Mouse (Mus musculus) stomach, embryonic 16.5 days (tissue): ENCODE measurements at regions not wholly inside any gene's neighbourhood (a gene's known extent, or its start where the extent isn't known, plus 50 kb on each side); places are given as distances from the start of the nearest gene placed in this dataset.

Source experiments
- ATAC-seq: fragments of 200-750 bp; cut with Nextera tagmentation; 2 replicates; pipeline ENCODE4 v1.8.0; 2017; ENCODE audit warnings: moderate number of reproducible peaks, moderate TSS enrichment; ENCODE audit not compliant: insufficient read depth, low FRiP score
- H3K27ac ChIP-seq: fragments of 300-500 bp; sonication (generic); 2 replicates; pipeline ENCODE4 v1.5.1; 2014; ENCODE audit warnings: low read length
- H3K27me3 ChIP-seq: fragments of 300-500 bp; sonication (generic); 2 replicates; pipeline ENCODE4 v1.6.1; 2014; ENCODE audit warnings: low read length, control low read depth, mixed read lengths; ENCODE audit not compliant: control insufficient read depth, insufficient read depth
- H3K36me3 ChIP-seq: fragments of 300-500 bp; sonication (generic); 2 replicates; pipeline ENCODE4 v1.6.1; 2014; ENCODE audit warnings: low read length; ENCODE audit not compliant: control insufficient read depth, insufficient read depth
- H3K4me1 ChIP-seq: fragments of 300-500 bp; sonication (generic); 2 replicates; pipeline ENCODE4 v1.6.1; 2014; ENCODE audit warnings: low read length, control low read depth, mixed read lengths; ENCODE audit not compliant: control insufficient read depth, insufficient read depth
- H3K4me2 ChIP-seq: fragments of 300-500 bp; sonication (generic); 2 replicates; pipeline ENCODE4 v1.6.1; 2014; ENCODE audit warnings: low read depth, low read length, mixed read lengths
- H3K4me3 ChIP-seq: fragments of 300-500 bp; sonication (generic); replicated peaks from 2 replicates; pipeline ENCODE4 v1.5.1; 2014; ENCODE audit warnings: mild to moderate bottlenecking, low read length
- H3K9ac ChIP-seq: fragments of 300-500 bp; sonication (generic); 2 replicates; pipeline ENCODE4 v1.6.1; 2014; ENCODE audit warnings: low read length
- H3K9me3 ChIP-seq: fragments of 300-500 bp; sonication (generic); replicated peaks from 2 replicates; pipeline ENCODE4 v1.6.1; 2016; ENCODE audit warnings: low read length, control low read depth; ENCODE audit not compliant: control insufficient read depth
- WGBS: fragments of 180-500 bp; shearing (Covaris S2); extraction: QIAGEN DNeasy Blood & Tissue Kit; methylation state at CpG from one replicate; pipeline ENCODE4 v1.1.7; 2014; 5-methylcytosine and 5-hydroxymethylcytosine counted together

DNA sequence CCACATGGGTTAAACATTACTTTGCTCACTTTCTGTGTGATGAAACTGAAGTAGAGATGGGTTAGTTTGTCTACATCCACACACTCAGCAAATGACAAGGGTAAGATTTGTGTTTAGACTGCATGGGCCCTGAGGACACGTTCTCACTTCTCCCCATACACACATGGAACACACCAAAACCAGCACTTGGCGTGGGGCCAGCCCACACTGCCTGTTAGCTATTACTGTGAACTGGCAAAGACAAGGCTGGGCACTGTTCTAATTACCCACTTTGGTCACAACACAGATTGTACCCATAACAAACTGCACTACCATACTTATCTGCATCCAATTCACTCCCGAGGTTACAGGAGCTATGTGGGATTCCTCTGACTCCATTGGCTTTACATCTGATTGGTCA is 430.4 kb downstream of the Etnk1 start:
- no peak overlapping the region for H3K4me2 ChIP-seq
- 81% methylated on average over 3 of the region's 3 CpGs for WGBS
- H3K4me1 ChIP-seq = no peaks in the 10 kb centered on the region
- H3K9ac ChIP-seq = no peak overlapping the region
- ATAC-seq = no peak
- no peaks in the 10 kb centered on the region for H3K27me3 ChIP-seq
- no peaks in the 10 kb centered on the region for H3K36me3 ChIP-seq
- H3K27ac ChIP-seq = no peak overlapping the region
- no peaks in the 10 kb centered on the region for H3K9me3 ChIP-seq
- H3K4me3 ChIP-seq = no peak overlapping the region

DNA sequence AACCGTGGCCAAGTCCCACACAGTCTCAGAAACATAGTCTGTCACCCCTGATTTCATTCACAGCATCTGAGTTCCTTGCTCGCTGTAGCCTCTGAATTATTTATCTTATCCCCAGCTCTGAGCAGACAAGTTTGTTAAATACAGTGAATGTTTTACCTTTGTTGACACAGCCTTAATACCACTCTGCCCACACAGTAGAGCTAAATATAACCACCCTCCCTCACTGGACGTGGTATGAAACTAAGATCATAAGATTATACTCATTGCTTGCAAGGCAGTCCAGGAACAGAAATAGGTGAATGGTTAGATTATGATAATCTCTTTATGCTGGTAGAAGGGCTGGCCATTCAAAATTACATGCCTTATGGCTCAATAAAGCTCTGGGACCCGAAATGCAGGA is 431.9 kb downstream of the Etnk1 start:
- ATAC-seq = peak; percentile 90
- Histone ChIP-seq H3K4me3 (no peak overlapping the region), H3K27ac (peak overlapping the region; percentile 43), H3K9ac (no peak overlapping the region), H3K4me2 (no peak overlapping the region), H3K9me3 (no peaks in the 10 kb centered on the region), H3K27me3 (no peaks in the 10 kb centered on the region), H3K4me1 (no peaks in the 10 kb centered on the region), H3K36me3 (no peaks in the 10 kb centered on the region)
- WGBS = 36% methylated on average over 4 of the region's 4 CpGs

DNA sequence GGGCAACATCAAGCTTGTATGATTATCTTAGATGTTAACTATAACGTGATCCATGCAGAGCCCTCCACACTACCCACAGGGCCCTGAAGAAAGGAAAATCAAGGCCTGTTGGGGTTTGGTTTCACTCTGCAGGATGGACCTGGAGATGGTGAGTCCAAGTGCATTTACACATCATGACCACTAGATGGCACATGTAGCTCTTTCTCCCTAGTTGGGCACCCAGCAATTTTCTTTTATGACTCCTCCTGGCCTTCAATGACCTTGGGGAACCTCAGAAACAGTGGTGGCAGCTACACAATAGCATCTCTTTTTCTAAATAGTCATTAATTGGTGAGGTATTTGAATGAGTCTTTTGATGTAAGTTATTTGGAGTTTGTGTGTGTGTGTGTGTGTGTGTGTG is 442.1 kb downstream of the Etnk1 start:
- no peaks in the 10 kb centered on the region for H3K4me1 ChIP-seq
- H3K4me3 ChIP-seq = no peak overlapping the region
- WGBS = 90% methylated on average over 1 of the region's 1 CpGs
- H3K36me3 ChIP-seq = no peaks in the 10 kb centered on the region
- H3K9me3 ChIP-seq = no peaks in the 10 kb centered on the region
- H3K4me2 ChIP-seq = no peak overlapping the region
- H3K9ac ChIP-seq = no peak overlapping the region
- no peak overlapping the region for H3K27ac ChIP-seq
- no peaks in the 10 kb centered on the region for H3K27me3 ChIP-seq
- no peak for ATAC-seq

DNA sequence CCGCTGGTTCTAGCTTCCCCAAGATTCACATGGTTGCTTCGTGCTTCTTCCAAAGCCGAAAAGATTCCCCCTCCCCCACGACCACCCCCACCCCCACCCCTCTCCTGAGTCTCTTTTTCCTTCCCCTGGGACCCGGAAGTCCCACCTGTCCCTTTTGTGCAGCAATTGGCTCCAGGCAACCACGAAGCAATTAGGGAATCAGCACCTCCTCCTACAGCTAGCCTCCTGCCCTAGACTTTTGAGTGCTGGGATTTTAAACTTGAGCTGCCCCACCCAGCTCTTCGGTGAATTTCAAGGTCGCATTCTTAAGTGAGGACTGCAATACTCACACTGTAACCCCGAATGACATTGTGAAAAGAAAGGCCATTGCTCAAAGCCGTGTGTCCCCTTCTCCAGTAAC is 445.9 kb downstream of the Etnk1 start:
- Histone ChIP-seq H3K27me3 (no peaks in the 10 kb centered on the region), H3K9ac (no peak overlapping the region), H3K36me3 (no peaks in the 10 kb centered on the region), H3K27ac (no peak overlapping the region), H3K4me2 (no peak overlapping the region), H3K9me3 (no peaks in the 10 kb centered on the region), H3K4me3 (no peak overlapping the region), H3K4me1 (no peaks in the 10 kb centered on the region)
- WGBS = 74% methylated on average over 10 of the region's 10 CpGs
- no peak for ATAC-seq

DNA sequence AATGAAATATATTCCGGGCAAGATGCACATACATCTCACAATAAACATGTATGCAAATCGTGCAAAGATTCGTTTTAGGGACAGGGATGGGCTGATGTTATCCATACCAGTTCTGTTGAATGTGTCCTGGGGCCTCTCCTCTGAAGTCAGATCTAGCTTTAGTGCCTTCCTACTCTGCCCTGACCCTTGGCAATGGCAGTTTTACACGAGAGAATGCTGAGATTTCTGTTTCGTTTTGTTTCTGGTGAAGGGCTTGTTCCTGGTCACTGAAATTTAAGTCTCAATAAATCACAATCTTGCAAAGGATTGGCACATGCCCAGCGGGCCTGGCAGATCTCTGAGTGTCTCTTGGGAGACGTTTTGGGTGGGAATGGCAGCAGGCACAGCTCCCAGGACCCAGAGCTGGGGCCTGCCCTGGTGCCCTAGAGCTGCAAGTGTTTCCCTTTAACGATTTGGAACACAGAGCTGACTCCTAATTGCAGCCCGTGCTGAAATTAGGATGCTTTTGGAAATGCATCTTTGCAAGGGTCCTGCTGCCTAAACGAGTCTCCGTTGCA is 447.5 kb downstream of the Etnk1 start:
- ATAC-seq = no peak
- no peak overlapping the region for H3K4me3 ChIP-seq
- H3K9ac ChIP-seq = no peak overlapping the region
- no peak overlapping the region for H3K4me2 ChIP-seq
- H3K36me3 ChIP-seq = no peaks in the 10 kb centered on the region
- 67% methylated on average over 11 of the region's 11 CpGs for WGBS
- H3K4me1 ChIP-seq = no peaks in the 10 kb centered on the region
- H3K27ac ChIP-seq = no peak overlapping the region
- no peaks in the 10 kb centered on the region for H3K9me3 ChIP-seq
- H3K27me3 ChIP-seq = no peaks in the 10 kb centered on the region

DNA sequence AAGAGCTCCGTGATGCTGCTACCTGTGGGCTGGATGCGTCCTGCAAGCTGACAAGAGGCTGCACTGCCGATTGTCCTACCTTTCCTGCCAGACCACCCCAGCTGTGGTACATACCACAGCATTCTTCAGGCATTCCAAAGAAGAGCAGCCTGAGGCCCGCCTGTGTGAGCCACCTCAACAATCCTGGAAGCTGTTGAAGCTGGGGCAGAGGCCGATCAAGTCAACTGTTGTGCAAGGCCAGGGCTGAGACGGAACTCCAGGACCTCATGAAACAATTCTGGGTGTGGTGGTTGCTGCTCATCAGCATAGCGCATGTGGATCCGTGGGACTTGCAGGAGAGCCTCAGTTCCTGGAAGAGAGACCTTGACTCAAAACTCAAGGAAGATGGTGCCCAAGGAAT is 448.3 kb downstream of the Etnk1 start:
- H3K27ac ChIP-seq = no peak overlapping the region
- H3K9me3 ChIP-seq = no peaks in the 10 kb centered on the region
- H3K4me2 ChIP-seq = no peak overlapping the region
- no peak overlapping the region for H3K9ac ChIP-seq
- no peak for ATAC-seq
- no peaks in the 10 kb centered on the region for H3K4me1 ChIP-seq
- no peak overlapping the region for H3K4me3 ChIP-seq
- no peaks in the 10 kb centered on the region for H3K27me3 ChIP-seq
- no peaks in the 10 kb centered on the region for H3K36me3 ChIP-seq
- 75% methylated on average over 8 of the region's 8 CpGs for WGBS

DNA sequence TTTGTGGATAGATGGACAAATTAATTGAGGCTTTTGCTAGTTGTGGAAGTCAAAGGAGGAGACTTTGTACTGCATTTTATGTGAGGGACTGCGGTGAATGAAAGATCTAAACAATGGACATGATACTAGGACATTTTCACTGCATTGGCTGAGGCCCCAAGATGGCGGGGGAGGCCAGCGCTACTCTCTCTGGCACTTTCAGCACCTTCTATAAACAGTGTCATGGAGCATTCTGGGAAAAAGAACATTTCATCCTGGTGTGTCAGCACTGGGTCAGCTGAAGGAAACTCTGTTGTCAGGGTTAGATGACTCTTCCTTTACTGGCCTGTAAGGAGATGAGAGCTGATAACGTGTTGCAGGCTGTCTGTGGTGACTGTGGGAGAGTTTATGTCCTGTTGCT is 449.4 kb downstream of the Etnk1 start:
- Histone ChIP-seq H3K27me3 (no peaks in the 10 kb centered on the region), H3K36me3 (no peaks in the 10 kb centered on the region), H3K4me1 (no peaks in the 10 kb centered on the region), H3K27ac (no peak overlapping the region), H3K9me3 (no peaks in the 10 kb centered on the region), H3K4me3 (no peak overlapping the region), H3K4me2 (no peak overlapping the region), H3K9ac (no peak overlapping the region)
- 72% methylated on average over 4 of the region's 4 CpGs for WGBS
- ATAC-seq = no peak

DNA sequence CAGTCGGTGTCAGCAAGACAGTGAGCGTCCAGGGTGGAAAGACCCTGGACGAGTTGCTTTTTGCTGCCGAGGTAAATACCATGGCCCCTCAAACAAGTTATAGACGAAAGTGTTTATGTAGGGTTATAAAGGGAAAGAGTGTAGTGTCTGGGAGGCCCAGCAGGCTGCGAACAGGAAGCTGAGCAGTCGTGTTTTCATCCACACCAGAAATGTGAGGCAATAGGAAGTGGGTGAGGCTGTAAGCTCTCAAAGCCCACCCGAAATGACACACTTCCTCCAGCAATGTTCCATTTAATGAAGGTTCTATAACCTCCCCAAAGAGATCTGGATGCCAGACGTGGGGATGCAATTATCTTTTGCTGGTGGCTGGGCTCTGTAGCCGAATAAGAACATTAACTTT is 451.5 kb downstream of the Etnk1 start:
- no peaks in the 10 kb centered on the region for H3K9me3 ChIP-seq
- no peaks in the 10 kb centered on the region for H3K36me3 ChIP-seq
- WGBS = 59% methylated on average over 10 of the region's 10 CpGs
- H3K27me3 ChIP-seq = no peaks in the 10 kb centered on the region
- no peak overlapping the region for H3K9ac ChIP-seq
- no peak overlapping the region for H3K4me2 ChIP-seq
- H3K4me1 ChIP-seq = no peaks in the 10 kb centered on the region
- H3K27ac ChIP-seq = no peak overlapping the region
- no peak overlapping the region for H3K4me3 ChIP-seq
- ATAC-seq = no peak

DNA sequence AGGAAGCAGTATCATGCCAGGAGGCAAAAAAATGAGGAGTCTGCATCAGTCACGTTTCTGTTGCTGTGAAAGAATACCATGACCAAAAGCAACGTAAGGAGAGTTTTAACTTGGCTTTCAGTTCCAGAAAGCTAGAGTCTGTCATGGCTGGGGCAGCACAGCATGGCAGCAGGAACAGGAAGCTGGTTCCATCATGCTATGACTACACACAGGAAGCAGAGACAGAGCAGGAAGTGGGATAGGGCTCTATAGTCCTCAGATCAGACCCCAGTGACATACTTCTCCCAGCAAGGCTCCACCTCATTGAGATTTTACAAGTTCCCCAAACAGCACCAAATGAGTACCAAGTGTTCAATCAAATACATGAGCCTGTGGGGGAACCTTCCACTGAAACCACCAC is 453.6 kb downstream of the Etnk1 start:
- no peak overlapping the region for H3K4me3 ChIP-seq
- no peaks in the 10 kb centered on the region for H3K9me3 ChIP-seq
- no peaks in the 10 kb centered on the region for H3K4me1 ChIP-seq
- 84% methylated on average over 2 of the region's 2 CpGs for WGBS
- H3K4me2 ChIP-seq = no peak overlapping the region
- no peak for ATAC-seq
- H3K9ac ChIP-seq = no peak overlapping the region
- no peaks in the 10 kb centered on the region for H3K36me3 ChIP-seq
- no peaks in the 10 kb centered on the region for H3K27me3 ChIP-seq
- no peak overlapping the region for H3K27ac ChIP-seq

DNA sequence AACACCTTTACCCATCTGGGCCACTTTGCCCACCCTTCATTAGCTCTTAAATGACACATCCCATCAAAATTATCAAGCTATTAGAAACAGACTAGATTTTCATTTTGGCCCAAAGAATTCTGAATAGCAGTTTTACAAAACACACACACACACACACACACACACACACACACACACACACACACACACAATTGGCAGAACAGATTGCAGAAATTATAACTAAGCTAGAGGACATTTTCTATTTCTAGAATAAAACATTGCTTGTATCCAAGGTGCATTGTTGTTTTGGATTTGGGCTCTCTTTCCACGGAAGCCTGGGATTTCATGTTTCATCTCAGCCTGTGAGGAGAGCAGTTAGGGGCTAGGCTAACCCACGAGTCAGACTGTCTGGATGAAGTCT is 455.1 kb downstream of the Etnk1 start:
- no peak overlapping the region for H3K27ac ChIP-seq
- no peaks in the 10 kb centered on the region for H3K36me3 ChIP-seq
- H3K4me2 ChIP-seq = no peak overlapping the region
- 86% methylated on average over 2 of the region's 2 CpGs for WGBS
- no peaks in the 10 kb centered on the region for H3K27me3 ChIP-seq
- no peak overlapping the region for H3K4me3 ChIP-seq
- no peak overlapping the region for H3K9ac ChIP-seq
- no peaks in the 10 kb centered on the region for H3K4me1 ChIP-seq
- no peaks in the 10 kb centered on the region for H3K9me3 ChIP-seq
- ATAC-seq = no peak
